Mouse (Mus musculus) ovary, adult 18-20 months (tissue): ENCODE data around the gene Ly6g6f.
"Not testable (repeated sequence)": the region's sequence is repeated elsewhere in the genome, so short reads cannot be mapped to it uniquely, and the experiment has no call there.

Source experiments
- DNase-seq: peaks from one replicate; pipeline ENCODE4 v3.0.0; 2022; ENCODE audit warnings: low spot score, mixed read lengths

Gene Ly6g6f

GRCm38 (mm10) chr17:35085208-35085865, at the start of gene Ly6g6f:
Ly6g6f (minus strand) TSS chr17:35085610.
- DNase-seq = no peak

- DNase-seq = peak; percentile 87
Observed at GRCm38 (mm10) chr17:35134801-35135590, 49.6 kb upstream of the Ly6g6f start, which contains the start of gene Bag6. Bag6 (plus strand) TSS chr17:35135178.

GRCm38 (mm10) chr17:35133517-35133916, 48.1 kb upstream of the Ly6g6f start:
- DNase-seq = no peak

- DNase-seq = no peak
Observed at GRCm38 (mm10) chr17:35132174-35132560, 46.8 kb upstream of the Ly6g6f start.

GRCm38 (mm10) chr17:35131500-35132173, 46.2 kb upstream of the Ly6g6f start, which contains the start of gene Apom:
Apom (minus strand) TSS chr17:35132050.
- DNase-seq = no peak

GRCm38 (mm10) chr17:35131038-35131437, 45.6 kb upstream of the Ly6g6f start:
- no peak for DNase-seq

- DNase-seq = no peak
Observed at GRCm38 (mm10) chr17:35128996-35129395, 43.6 kb upstream of the Ly6g6f start.

- no peak for DNase-seq
Observed at GRCm38 (mm10) chr17:35127017-35127416, 41.6 kb upstream of the Ly6g6f start.

- DNase-seq = peak; percentile 60
Observed at GRCm38 (mm10) chr17:35126206-35126611, 40.8 kb upstream of the Ly6g6f start, which contains the start of gene D17H6S53E. D17H6S53E (plus strand) TSS chr17:35126373.

GRCm38 (mm10) chr17:35125578-35125977, 40.2 kb upstream of the Ly6g6f start:
- no peak for DNase-seq

- no peak for DNase-seq
Observed at GRCm38 (mm10) chr17:35125081-35125480, 39.7 kb upstream of the Ly6g6f start.

- not testable (repeated sequence) for DNase-seq
Observed at GRCm38 (mm10) chr17:35124261-35124896, 39.0 kb upstream of the Ly6g6f start.

- not testable (repeated sequence) for DNase-seq
Observed at GRCm38 (mm10) chr17:35123287-35123686, 37.9 kb upstream of the Ly6g6f start.

GRCm38 (mm10) chr17:35121871-35122303, 36.5 kb upstream of the Ly6g6f start, which contains the start of gene Csnk2b:
Csnk2b (minus strand) TSS chr17:35122053.
- no peak for DNase-seq

- peak; percentile 98 for DNase-seq
Observed at GRCm38 (mm10) chr17:35121143-35121799, 35.9 kb upstream of the Ly6g6f start, which contains the start of gene Gpank1. Gpank1 (plus strand) TSS chr17:35121455.

GRCm38 (mm10) chr17:35120745-35121142, 35.3 kb upstream of the Ly6g6f start:
- DNase-seq = no peak

- no peak for DNase-seq
Observed at GRCm38 (mm10) chr17:35115046-35116019, 29.9 kb upstream of the Ly6g6f start, which contains the start of gene Ly6g5b. Ly6g5b (minus strand) TSS chr17:35115428.

GRCm38 (mm10) chr17:35111774-35112173, 26.4 kb upstream of the Ly6g6f start:
- no peak for DNase-seq

- DNase-seq = no peak
Observed at GRCm38 (mm10) chr17:35108097-35108496, 22.7 kb upstream of the Ly6g6f start, which contains the start of gene Ly6g5c. Ly6g5c (plus strand) TSS chr17:35108279.

GRCm38 (mm10) chr17:35106522-35106921, 21.1 kb upstream of the Ly6g6f start:
- DNase-seq = no peak
